7 mouse cellular contexts compared by ENCODE assay signal in the genomic region with DNA sequence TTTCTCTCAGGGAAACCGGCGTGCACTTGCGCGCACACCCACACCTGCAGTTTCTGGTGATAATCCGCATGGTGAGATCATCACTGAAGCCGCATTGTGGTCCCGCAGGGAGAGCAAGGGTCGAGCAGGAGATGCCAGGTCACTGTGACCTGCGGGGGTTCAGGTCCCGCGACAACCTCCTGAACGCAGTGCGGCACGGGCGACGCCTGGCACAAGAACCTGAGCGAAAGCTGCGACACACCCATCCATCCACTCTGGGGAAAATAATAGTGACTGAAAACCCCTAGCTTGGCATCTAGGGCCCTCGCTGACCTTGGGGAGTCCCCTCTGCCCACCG. TPM values are rescaled to one million over a fixed set of nuclear protein-coding genes. Genes with fewer than 3 reads are reported as not detected.
DNase-seq lines count a peak whose midpoint lies in the region; ATAC-seq and TF ChIP-seq lines count a peak whose summit lies in the region.

No protein-coding gene starts in this region.

- H3K36me3 ChIP-seq in liver, adult 2 months (ENCODE audit: control insufficient read depth, insufficient read depth, low read length), result no peaks in the 10 kb centered on the region
- H3K36me3 ChIP-seq in forebrain, embryonic 13.5 days (ENCODE audit: poor library complexity, severe bottlenecking), result no peaks in the 10 kb centered on the region
- H3K36me3 ChIP-seq in liver, embryonic 13.5 days, result no peaks in the 10 kb centered on the region

- H3K9me3 ChIP-seq in forebrain, embryonic 13.5 days (replicated peaks), result no peaks in the 10 kb centered on the region
- no peaks in the 10 kb centered on the region for H3K9me3 ChIP-seq in liver, embryonic 13.5 days (replicated peaks)

- H3K4me2 ChIP-seq in forebrain, embryonic 13.5 days, result peak overlapping the region; percentile 86
- H3K4me2 ChIP-seq in liver, embryonic 13.5 days, result peak overlapping the region; percentile 84

- H3K4me3 ChIP-seq in liver, adult 2 months (ENCODE audit: insufficient read depth, low read depth, low read length), result peak overlapping the region; percentile 75
- H3K4me3 ChIP-seq in forebrain, embryonic 13.5 days, result peak overlapping the region; percentile 81
- H3K4me3 ChIP-seq in liver, embryonic 13.5 days (replicated peaks), result peak overlapping the region; percentile 79

- 3% methylated on average over 20 of the region's 20 CpGs for WGBS in liver, adult 2 months
- WGBS in forebrain, embryonic 13.5 days, result under 1% methylated on average over 20 of the region's 20 CpGs
- WGBS in liver, embryonic 13.5 days (ENCODE audit: insufficient replicate concordance), result 1% methylated on average over 20 of the region's 20 CpGs

- TF ChIP-seq CTCF in liver, adult 2 months (IDR thresholded peaks at IDR 0.05; ENCODE audit: low read depth, low read length), result no peak

- DNase-seq in liver, adult 2 months (ENCODE audit: extremely low read depth, low read depth, low spot score), result no peak
- DNase-seq in liver, result no peak
- peak; percentile 17 for DNase-seq in c-Kit-positive CD71-positive TER-119-negative erythroid progenitor cells, embryonic 14.5 days (ENCODE audit: low read depth)
- no peak for DNase-seq in liver, embryonic 13.5 days
- no peak for DNase-seq in urinary bladder, postnatal 4 days (ENCODE audit: low spot score in 2 of 2)
- DNase-seq in right cerebral cortex, postnatal 4 days, result no peak

- H3K27me3 ChIP-seq in liver, adult 2 months (ENCODE audit: control insufficient read depth, insufficient read depth, low read length), result peaks cover 6% of the 10 kb centered on the region
- no peaks in the 10 kb centered on the region for H3K27me3 ChIP-seq in forebrain, embryonic 13.5 days
- H3K27me3 ChIP-seq in liver, embryonic 13.5 days, result peaks cover 6% of the 10 kb centered on the region; the same call in 1 of the 2 replicates

- no peaks in the 10 kb centered on the region for H3K79me2 ChIP-seq in liver, adult 2 months (ENCODE audit: control insufficient read depth, insufficient read depth, low read length)

- TF ChIP-seq POLR2A in liver, adult 2 months (IDR thresholded peaks at IDR 0.05; ENCODE audit: extremely low read depth, insufficient read depth, low read length), result no peak

- peak overlapping the region; percentile 68 for H3K9ac ChIP-seq in liver, adult 2 months (ENCODE audit: low read depth, low read length)
- peak overlapping the region; percentile 86 for H3K9ac ChIP-seq in forebrain, embryonic 13.5 days
- H3K9ac ChIP-seq in liver, embryonic 13.5 days, result peak overlapping the region; percentile 79

- 0 out of 2 replicates have a peak, but pooled peaks cover 1% of the 10 kb centered on the region for H3K4me1 ChIP-seq in liver, adult 2 months (ENCODE audit: control insufficient read depth, insufficient read depth, low read length)
- peaks cover 8% of the 10 kb centered on the region; the same call in 1 of the 2 replicates for H3K4me1 ChIP-seq in forebrain, embryonic 13.5 days
- H3K4me1 ChIP-seq in liver, embryonic 13.5 days (replicated peaks), result peaks cover 29% of the 10 kb centered on the region

- H3K27ac ChIP-seq in liver, adult 2 months (replicated peaks; ENCODE audit: insufficient read depth, low read depth, low read length), result no peak overlapping the region
- peak overlapping the region; percentile 85 for H3K27ac ChIP-seq in forebrain, embryonic 13.5 days
- H3K27ac ChIP-seq in liver, embryonic 13.5 days, result peak overlapping the region; percentile 48

- peak; percentile 60 for ATAC-seq in forebrain, embryonic 13.5 days
- no peak; the same call in 1 of the 2 replicates for ATAC-seq in liver, embryonic 13.5 days (ENCODE audit: low read depth)

RNA-seq across cellular contexts. Expression of gene Tmem246, which starts 0.9 kb away (rescaled TPM):
- total RNA-seq in liver, adult 2 months (2014; rRNA removed), result 0.27 and 0.46 TPM in 2 replicates
- 0.51 and 0.59 TPM in 2 replicates for polyA plus RNA-seq in liver, adult 2 months (2012; rRNA removed)
- polyA plus RNA-seq in forebrain, embryonic 13.5 days (2015; fragmentation: Nextera tagmentation; extraction: Ambion mirVana), result 27.0 and 30.0 TPM in 2 replicates
- 9.9 and 10.9 TPM in 2 replicates for polyA plus RNA-seq in liver, embryonic 13.5 days (2015; fragmentation: Nextera tagmentation; extraction: Ambion mirVana)

RNA-seq across cellular contexts. Expression of gene Rnf20, which starts 35.0 kb away (rescaled TPM):
- 18.3 and 20.0 TPM in 2 replicates for total RNA-seq in liver, adult 2 months (2014; rRNA removed)
- polyA plus RNA-seq in liver, adult 2 months (2012; rRNA removed), result 8.5 and 8.7 TPM in 2 replicates
- polyA plus RNA-seq in forebrain, embryonic 13.5 days (2015; fragmentation: Nextera tagmentation; extraction: Ambion mirVana), result 66.3 and 68.5 TPM in 2 replicates
- polyA plus RNA-seq in liver, embryonic 13.5 days (2015; fragmentation: Nextera tagmentation; extraction: Ambion mirVana), result 17.0 and 19.7 TPM in 2 replicates

RNA-seq across cellular contexts. Expression of gene Aldob, which starts 47.5 kb away (rescaled TPM):
- 3,873 and 3,924 TPM in 2 replicates for total RNA-seq in liver, adult 2 months (2014; rRNA removed)
- 2,627 and 3,122 TPM in 2 replicates for polyA plus RNA-seq in liver, adult 2 months (2012; rRNA removed)
- polyA plus RNA-seq in forebrain, embryonic 13.5 days (2015; fragmentation: Nextera tagmentation; extraction: Ambion mirVana), result 0.23 TPM in 2 replicates
- 143 and 163 TPM in 2 replicates for polyA plus RNA-seq in liver, embryonic 13.5 days (2015; fragmentation: Nextera tagmentation; extraction: Ambion mirVana)

Comparison
In these comparisons a context has a peak if more than half of its experiments do, and no peak if none do; other contexts are left out.
1. RNA of gene Aldob, which starts 47.5 kb away (polyA plus RNA-seq): 2,627 to 3,122 TPM in liver, adult 2 months and 143 to 163 TPM in liver, embryonic 13.5 days; 0.23 TPM in forebrain, embryonic 13.5 days; every median in the first group is over 100 times any median in the second.
2. Peak in every context shown above with its lines, with median percentiles within 50 percentile points of each other: H3K4me3 ChIP-seq and H3K9ac ChIP-seq.